Mouse (Mus musculus): Measurements from ENCODE around the gene Olfr98.
"Not testable (repeated sequence)": the region's sequence is repeated elsewhere in the genome, so short reads cannot be mapped to it uniquely, and the experiment has no call there.

Gene Olfr98

GRCm38 (mm10) chr17:37263626-37264025 lies at the start of gene Olfr98:
Gene Olfr98, minus strand, starts transcription at chr17:37263749.
- DNase-seq (ENCODE audit: extremely low spot score): no peak

- DNase-seq (ENCODE audit: extremely low spot score): no peak
Measured at GRCm38 (mm10) chr17:37310146-37310699, 46.7 kb upstream of the Olfr98 start.

- DNase-seq (ENCODE audit: extremely low spot score): no peak
Measured at GRCm38 (mm10) chr17:37308483-37308882, 44.9 kb upstream of the Olfr98 start.

- DNase-seq (ENCODE audit: extremely low spot score): no peak
Measured at GRCm38 (mm10) chr17:37304213-37304612, 40.7 kb upstream of the Olfr98 start, which contains the start of gene Olfr101. Gene Olfr101, minus strand, starts transcription at chr17:37304313.

GRCm38 (mm10) chr17:37283360-37283759 lies 19.8 kb upstream of the Olfr98 start, which contains the start of gene Olfr99:
Gene Olfr99, minus strand, starts transcription at chr17:37283460.
- DNase-seq (ENCODE audit: extremely low spot score): no peak

GRCm38 (mm10) chr17:37280331-37280730 lies 16.8 kb upstream of the Olfr98 start:
- no peak for DNase-seq (ENCODE audit: extremely low spot score)

- no peak for DNase-seq (ENCODE audit: extremely low spot score)
Measured at GRCm38 (mm10) chr17:37276573-37276972, 13.0 kb upstream of the Olfr98 start.

GRCm38 (mm10) chr17:37275626-37276248 lies 12.2 kb upstream of the Olfr98 start:
- no peak for DNase-seq (ENCODE audit: extremely low spot score)

- DNase-seq (ENCODE audit: extremely low spot score): no peak
Measured at GRCm38 (mm10) chr17:37270702-37271092, 7.1 kb upstream of the Olfr98 start.

GRCm38 (mm10) chr17:37270058-37270701 lies 6.6 kb upstream of the Olfr98 start, which contains the start of gene H2-M3:
Gene H2-M3, plus strand, starts transcription at chr17:37270220.
- DNase-seq (ENCODE audit: extremely low spot score): peak; percentile 90

- DNase-seq (ENCODE audit: extremely low spot score): no peak
Measured at GRCm38 (mm10) chr17:37250544-37250943, 13.0 kb downstream of the Olfr98 start.

- no peak for DNase-seq (ENCODE audit: extremely low spot score)
Measured at GRCm38 (mm10) chr17:37249460-37249859, 14.1 kb downstream of the Olfr98 start.

GRCm38 (mm10) chr17:37246715-37247114 lies 16.8 kb downstream of the Olfr98 start:
- peak; percentile 10 for DNase-seq (ENCODE audit: extremely low spot score)

- no peak for DNase-seq (ENCODE audit: extremely low spot score)
Measured at GRCm38 (mm10) chr17:37242198-37242597, 21.4 kb downstream of the Olfr98 start.

GRCm38 (mm10) chr17:37237230-37237629 lies 26.3 kb downstream of the Olfr98 start, which contains the start of gene Olfr97:
Gene Olfr97, minus strand, starts transcription at chr17:37237330.
- DNase-seq (ENCODE audit: extremely low spot score): not testable (repeated sequence)

GRCm38 (mm10) chr17:37221879-37222278 lies 41.7 kb downstream of the Olfr98 start:
- DNase-seq (ENCODE audit: extremely low spot score): no peak

- no peak for DNase-seq (ENCODE audit: extremely low spot score)
Measured at GRCm38 (mm10) chr17:37219846-37220245, 43.7 kb downstream of the Olfr98 start, which contains the start of gene Olfr96. Gene Olfr96, plus strand, starts transcription at chr17:37220146.

GRCm38 (mm10) chr17:37218486-37218885 lies 45.1 kb downstream of the Olfr98 start:
- no peak for DNase-seq (ENCODE audit: extremely low spot score)

GRCm38 (mm10) chr17:37213018-37213417 lies 50.5 kb downstream of the Olfr98 start, which contains the start of gene Olfr95:
Gene Olfr95, minus strand, starts transcription at chr17:37213118.
- DNase-seq (ENCODE audit: extremely low spot score): no peak

Data from embryo, embryonic 9.5 days (tissue).